Mouse (Mus musculus): ENCODE measurements at regions not wholly inside any gene's neighbourhood (a gene's known extent, or its start where the extent isn't known, plus 50 kb on each side); places are given as distances from the start of the nearest gene placed in this dataset.

- no peaks in the 10 kb centered on the region for H3K27me3 ChIP-seq (ENCODE audit: control insufficient read depth in 1 of 2, insufficient read depth in 2 of 2, low read length in 2 of 2)
- no peak overlapping the region for H3K4me3 ChIP-seq (ENCODE audit: control insufficient read depth in 1 of 2, insufficient read depth in 1 of 2, low read depth in 2 of 2, low read length in 2 of 2)
- no peaks in the 10 kb centered on the region for H3K36me3 ChIP-seq (ENCODE audit: control insufficient read depth in 1 of 2, insufficient read depth in 2 of 2, low read length in 2 of 2)
- TF ChIP-seq ELF1 (IDR thresholded peaks at IDR 0.05; ENCODE audit: low read depth, low read length), result no peak
- TF ChIP-seq EP300 (IDR thresholded peaks at IDR 0.05; ENCODE audit: low read depth in 1 of 2, low read length in 2 of 2), result no peak
- no peaks in the 10 kb centered on the region for H3K79me2 ChIP-seq (ENCODE audit: control insufficient read depth, insufficient read depth, low read length, poor library complexity)
- H3K9me3 ChIP-seq (replicated peaks; ENCODE audit: insufficient read depth, low read length), result no peaks in the 10 kb centered on the region
- no peak overlapping the region for H3K27ac ChIP-seq (ENCODE audit: control insufficient read depth, low read depth, low read length)
- H3K9ac ChIP-seq (ENCODE audit: control insufficient read depth, low read depth, low read length, poor library complexity, severe bottlenecking), result no peak overlapping the region
- DNase-seq (ENCODE audit: low read depth, low spot score), result no peak
- no peaks in the 10 kb centered on the region for H3K4me1 ChIP-seq (ENCODE audit: control insufficient read depth in 1 of 2, insufficient read depth in 2 of 2, low read length in 2 of 2)
Observed at GRCm38 (mm10) chr10:12146942-12147537, 722.1 kb downstream of the Utrn start.

- Histone ChIP-seq H3K79me2 (ENCODE audit: control insufficient read depth, insufficient read depth, low read length, poor library complexity) (no peaks in the 10 kb centered on the region), H3K27me3 (ENCODE audit: control insufficient read depth in 1 of 2, insufficient read depth in 2 of 2, low read length in 2 of 2) (no peaks in the 10 kb centered on the region), H3K4me1 (ENCODE audit: control insufficient read depth in 1 of 2, insufficient read depth in 2 of 2, low read length in 2 of 2) (no peaks in the 10 kb centered on the region), H3K36me3 (ENCODE audit: control insufficient read depth in 1 of 2, insufficient read depth in 2 of 2, low read length in 2 of 2) (no peaks in the 10 kb centered on the region), H3K27ac (ENCODE audit: control insufficient read depth, low read depth, low read length) (no peak overlapping the region), H3K9me3 (replicated peaks; ENCODE audit: insufficient read depth, low read length) (no peaks in the 10 kb centered on the region), H3K9ac (ENCODE audit: control insufficient read depth, low read depth, low read length, poor library complexity, severe bottlenecking) (no peak overlapping the region), H3K4me3 (ENCODE audit: control insufficient read depth in 1 of 2, insufficient read depth in 1 of 2, low read depth in 2 of 2, low read length in 2 of 2) (no peak overlapping the region)
- TF ChIP-seq MAFK (IDR thresholded peaks at IDR 0.05; ENCODE audit: borderline replicate concordance, low read depth, low read length) (no peak), TAL1 (IDR thresholded peaks at IDR 0.05; ENCODE audit: low read length) (no peak), ZMIZ1 (IDR thresholded peaks at IDR 0.05; ENCODE audit: low read depth, low read length) (no peak), CHD1 (IDR thresholded peaks at IDR 0.05; ENCODE audit: low read depth, low read length) (no peak), ZC3H11A (IDR thresholded peaks at IDR 0.05; ENCODE audit: low read depth, low read length) (no peak), BHLHE40 (IDR thresholded peaks at IDR 0.05; ENCODE audit: borderline replicate concordance, low read depth, low read length) (no peak), NRF1 (IDR thresholded peaks at IDR 0.05; ENCODE audit: insufficient read depth, low read depth, low read length, poor library complexity, severe bottlenecking) (no peak), ETS1 (IDR thresholded peaks at IDR 0.05; ENCODE audit: low read depth, low read length) (no peak), MYC (IDR thresholded peaks at IDR 0.05; ENCODE audit: low read depth, low read length) (no peak), MEF2A (IDR thresholded peaks at IDR 0.05; ENCODE audit: extremely low read depth, insufficient replicate concordance, low read depth, low read length, poor library complexity, severe bottlenecking) (no peak), USF1 (IDR thresholded peaks at IDR 0.05; ENCODE audit: low read depth, low read length) (no peak), MAZ (IDR thresholded peaks at IDR 0.05; ENCODE audit: low read depth, low read length) (no peak), EP300 (IDR thresholded peaks at IDR 0.05; ENCODE audit: low read depth in 1 of 2, low read length in 2 of 2) (no peak), SIN3A (IDR thresholded peaks at IDR 0.05; ENCODE audit: low read length) (no peak), MAX (IDR thresholded peaks at IDR 0.05; ENCODE audit: low read length) (no peak), SMC3 (IDR thresholded peaks at IDR 0.05; ENCODE audit: low read depth, low read length) (no peak)
- no peak for DNase-seq (ENCODE audit: low read depth, low spot score)
Observed at GRCm38 (mm10) chr10:12170243-12170642, 698.9 kb downstream of the Utrn start.

All from MEL (cell line).